Mouse (Mus musculus) ovary, adult 18-20 months (tissue): ENCODE measurements around the gene Scgb1a1.
"Not testable (repeated sequence)": the region's sequence is repeated elsewhere in the genome, so short reads cannot be mapped to it uniquely, and the experiment has no call there.

Source experiments
- DNase-seq: peaks from one replicate; pipeline ENCODE4 v3.0.0; 2022; ENCODE audit warnings: low spot score, mixed read lengths

Gene Scgb1a1

GRCm38 (mm10) chr19:9100297-9101061 lies 12.7 kb upstream of the Scgb1a1 start:
- DNase-seq, result peak; percentile 77

GRCm38 (mm10) chr19:9099751-9100150 lies 12.0 kb upstream of the Scgb1a1 start:
- DNase-seq, result no peak

GRCm38 (mm10) chr19:9097441-9097840 lies 9.7 kb upstream of the Scgb1a1 start:
- DNase-seq, result no peak

- DNase-seq, result no peak
These were observed 7.4 kb upstream of the Scgb1a1 start for GRCm38 (mm10) chr19:9095111-9095510.

GRCm38 (mm10) chr19:9090709-9091108 lies 3.0 kb upstream of the Scgb1a1 start:
- no peak for DNase-seq

- DNase-seq, result no peak
These were observed 2.4 kb upstream of the Scgb1a1 start for GRCm38 (mm10) chr19:9090191-9090590.

- not testable (repeated sequence) for DNase-seq
These were observed 3.9 kb downstream of the Scgb1a1 start for GRCm38 (mm10) chr19:9083892-9084291.

GRCm38 (mm10) chr19:9083010-9083355 lies 4.8 kb downstream of the Scgb1a1 start:
- DNase-seq, result no peak

GRCm38 (mm10) chr19:9082191-9083009 lies 5.4 kb downstream of the Scgb1a1 start:
- DNase-seq, result peak; percentile 77

GRCm38 (mm10) chr19:9081311-9082190 lies 6.2 kb downstream of the Scgb1a1 start:
- no peak for DNase-seq

GRCm38 (mm10) chr19:9079916-9080315 lies 7.8 kb downstream of the Scgb1a1 start:
- no peak for DNase-seq

GRCm38 (mm10) chr19:9076982-9077660 lies 10.6 kb downstream of the Scgb1a1 start:
- DNase-seq, result no peak

- no peak for DNase-seq
These were observed 11.7 kb downstream of the Scgb1a1 start for GRCm38 (mm10) chr19:9076035-9076434.

GRCm38 (mm10) chr19:9075558-9075957 lies 12.2 kb downstream of the Scgb1a1 start:
- no peak for DNase-seq

- DNase-seq, result no peak
These were observed 13.3 kb downstream of the Scgb1a1 start for GRCm38 (mm10) chr19:9074424-9074823.

- DNase-seq, result no peak
These were observed 13.9 kb downstream of the Scgb1a1 start for GRCm38 (mm10) chr19:9073776-9074411.

- no peak for DNase-seq
These were observed 15.6 kb downstream of the Scgb1a1 start for GRCm38 (mm10) chr19:9072157-9072530.

- DNase-seq, result peak; percentile 36
These were observed 16.2 kb downstream of the Scgb1a1 start for GRCm38 (mm10) chr19:9071456-9072156.

GRCm38 (mm10) chr19:9070316-9070715 lies 17.4 kb downstream of the Scgb1a1 start:
- no peak for DNase-seq

- DNase-seq, result no peak
These were observed 18.0 kb downstream of the Scgb1a1 start for GRCm38 (mm10) chr19:9069687-9070307.
